In the genomic region with DNA sequence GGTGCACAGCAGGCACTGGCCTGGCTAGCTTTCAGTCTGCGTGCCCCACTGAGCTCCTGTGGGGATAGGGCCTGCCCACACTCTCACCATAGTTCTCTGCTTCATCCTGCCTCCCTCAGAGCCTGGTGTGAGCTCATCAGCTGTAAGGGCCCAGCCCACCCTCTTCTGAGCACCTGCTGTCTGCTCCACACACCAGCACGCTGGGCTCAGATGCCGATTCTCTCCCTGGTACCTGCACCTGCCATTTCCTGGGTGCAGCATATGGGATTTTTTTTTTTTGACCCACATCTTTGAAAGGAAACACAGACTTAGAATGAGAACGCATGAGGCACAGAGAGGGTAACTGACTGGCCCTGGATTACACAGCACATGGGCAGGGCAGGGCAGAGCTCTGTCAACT, we compare ENCODE assay signal across 10 mouse cellular contexts. TPM values are rescaled to one million over a fixed set of nuclear protein-coding genes. Genes with fewer than 3 reads are reported as not detected.
A peak's percentile ranks its signal among the peaks of the same experiment; 100 is the strongest.
DNase-seq lines count a peak whose midpoint lies in the region; ATAC-seq and TF ChIP-seq lines count a peak whose summit lies in the region.
"Had no signal": no experiment of that assay in that cellular context is flagged by ENCODE, and none has a peak within 500 bp of the region (broad histone marks: within the 10 kb centered on the region; RNA-seq: fewer than 3 reads in every experiment).

No protein-coding gene starts in this region.

- TF ChIP-seq POLR2A in heart, adult 2 months (IDR thresholded peaks at IDR 0.05; ENCODE audit: insufficient read depth, low read depth, low read length), result no peak

- TF ChIP-seq CTCF in heart, adult 2 months (IDR thresholded peaks at IDR 0.05), result no peak
- TF ChIP-seq CTCF in lung, postnatal 0 days (IDR thresholded peaks at IDR 0.05), result no peak

- H3K9me3 ChIP-seq in lung, postnatal 0 days (ENCODE audit: low read length), result no peaks in the 10 kb centered on the region
- no peaks in the 10 kb centered on the region for H3K9me3 ChIP-seq in intestine, embryonic 14.5 days (ENCODE audit: control insufficient read depth, low read length)

- H3K4me2 ChIP-seq in lung, postnatal 0 days (replicated peaks; ENCODE audit: low read depth, low read length), result peak overlapping the region; percentile 74
- H3K4me2 ChIP-seq in intestine, embryonic 14.5 days (ENCODE audit: low read length), result peak overlapping the region; percentile 20; the same call in 1 of the 2 replicates

- H3K79me2 ChIP-seq in heart, adult 2 months (replicated peaks; ENCODE audit: control insufficient read depth, insufficient read depth, low read length), result peaks cover 13% of the 10 kb centered on the region

- WGBS in heart, adult 2 months, result 52% methylated on average over 4 of the region's 4 CpGs
- 67% methylated on average over 4 of the region's 4 CpGs for WGBS in lung, postnatal 0 days
- 79% methylated on average over 4 of the region's 4 CpGs for WGBS in intestine, embryonic 14.5 days

- ATAC-seq in lung, postnatal 0 days, result no peak
- no peak for ATAC-seq in intestine, embryonic 14.5 days (replicated peaks; ENCODE audit: low FRiP score, low TSS enrichment, low read depth)

- peak overlapping the region; percentile 27 for H3K9ac ChIP-seq in heart, adult 2 months (ENCODE audit: low read depth, low read length)
- no peak overlapping the region for H3K9ac ChIP-seq in lung, postnatal 0 days (replicated peaks; ENCODE audit: low read depth)
- H3K9ac ChIP-seq in intestine, embryonic 14.5 days (ENCODE audit: low read length), result no peak overlapping the region

- H3K4me3 ChIP-seq in heart, adult 2 months, result peak overlapping the region; percentile 25; the same call in 1 of the 2 replicates
- H3K4me3 ChIP-seq in lung, postnatal 0 days (ENCODE audit: low read depth, low read length), result no peak overlapping the region
- no peak overlapping the region for H3K4me3 ChIP-seq in intestine, embryonic 14.5 days (ENCODE audit: low read depth, low read length)

- peak overlapping the region; percentile 57 for H3K27ac ChIP-seq in heart, adult 2 months
- no peak overlapping the region for H3K27ac ChIP-seq in lung, postnatal 0 days (ENCODE audit: low read length)
- no peak overlapping the region for H3K27ac ChIP-seq in intestine, embryonic 14.5 days (ENCODE audit: low read depth)

- H3K36me3 ChIP-seq in heart, adult 2 months (ENCODE audit: control insufficient read depth, insufficient read depth, low read length), result no peaks in the 10 kb centered on the region
- H3K36me3 ChIP-seq in lung, postnatal 0 days (ENCODE audit: insufficient read depth, low read length), result no peaks in the 10 kb centered on the region
- H3K36me3 ChIP-seq in intestine, embryonic 14.5 days (ENCODE audit: control insufficient read depth, insufficient read depth, low read length), result no peaks in the 10 kb centered on the region

- no peaks in the 10 kb centered on the region for H3K27me3 ChIP-seq in heart, adult 2 months (ENCODE audit: control insufficient read depth, insufficient read depth, low read length)
- H3K27me3 ChIP-seq in lung, postnatal 0 days (replicated peaks; ENCODE audit: insufficient read depth, low read length), result no peaks in the 10 kb centered on the region
- H3K27me3 ChIP-seq in intestine, embryonic 14.5 days (replicated peaks; ENCODE audit: control insufficient read depth, insufficient read depth, low read length), result peaks cover 20% of the 10 kb centered on the region

- TF ChIP-seq EP300 in heart, adult 2 months (IDR thresholded peaks at IDR 0.05; ENCODE audit: insufficient read depth, low read depth, low read length), result no peak
- no peak for TF ChIP-seq EP300 in lung, postnatal 0 days (IDR thresholded peaks at IDR 0.05)

- intact Hi-C loops in heart, adult 2 months (cut with DNase I), result no loop called here
- intact Hi-C loops in heart, postnatal 10 days (cut with DNase I), result loop anchor here (2.0 to 5.0 kb wide), 2 partner anchors 15 to 32 kb away; no protein-coding TSS in a partner anchor

- no peak for DNase-seq in heart, adult 2 months
- DNase-seq in heart, postnatal 10 days, result no peak
- no peak for DNase-seq in lung, postnatal 0 days (ENCODE audit: low spot score)
- DNase-seq in lung, adult 18-20 months, result no peak
- no peak for DNase-seq in intestine, embryonic 14.5 days (ENCODE audit: low spot score)
- peak; percentile 95 for DNase-seq in thymus, postnatal 0 days (ENCODE audit: low spot score)
- DNase-seq in cerebellum, adult 9-10 months, result no peak
- no peak for DNase-seq in MN1 (ENCODE audit: low spot score)
- DNase-seq: cerebellum, postnatal 10 days had no signal

- H3K4me1 ChIP-seq in heart, adult 2 months (ENCODE audit: control insufficient read depth, insufficient read depth, low read length), result peaks cover 29% of the 10 kb centered on the region
- peaks cover 18% of the 10 kb centered on the region for H3K4me1 ChIP-seq in lung, postnatal 0 days (ENCODE audit: insufficient read depth, low read depth, low read length)
- H3K4me1 ChIP-seq in intestine, embryonic 14.5 days (replicated peaks; ENCODE audit: control insufficient read depth, insufficient read depth, low read length), result peaks cover 42% of the 10 kb centered on the region

RNA-seq across cellular contexts. Expression of gene Plxnd1, which starts 5.2 kb away (rescaled TPM):
- 10 to 100 TPM; 58.8 to 90.6 TPM for total RNA-seq in heart, adult 2 months (2021)
- polyA plus RNA-seq in heart, adult 2 months (2012; rRNA removed), result 79.9 and 102 TPM in 2 replicates
- total RNA-seq in heart, postnatal 10 days (2021), result 100 to 1,000 TPM; 179 to 224 TPM
- polyA plus RNA-seq in lung, postnatal 0 days (2015; fragmentation: Nextera tagmentation; extraction: Ambion mirVana), result 26.9 and 33.4 TPM in 2 replicates
- polyA plus RNA-seq in intestine, embryonic 14.5 days (2014; fragmentation: Nextera tagmentation; extraction: Ambion mirVana), result 39.7 and 46.5 TPM in 2 replicates
- 45.4 and 47.4 TPM in 2 replicates for polyA plus RNA-seq in thymus, postnatal 0 days (2015; fragmentation: Nextera tagmentation; extraction: Ambion mirVana)

RNA-seq across cellular contexts. Expression of gene H1foo, which starts 44.9 kb away (rescaled TPM):
- total RNA-seq in heart, adult 2 months (2021), result not detected
- polyA plus RNA-seq in heart, adult 2 months (2012; rRNA removed), result not detected in 2 replicates
- total RNA-seq in heart, postnatal 10 days (2021), result not detected
- not detected in 2 replicates for polyA plus RNA-seq in lung, postnatal 0 days (2015; fragmentation: Nextera tagmentation; extraction: Ambion mirVana)
- not detected in 2 replicates for polyA plus RNA-seq in intestine, embryonic 14.5 days (2014; fragmentation: Nextera tagmentation; extraction: Ambion mirVana)
- 0.23 and 0.28 TPM in 2 replicates for polyA plus RNA-seq in thymus, postnatal 0 days (2015; fragmentation: Nextera tagmentation; extraction: Ambion mirVana)
- total RNA-seq: layer of hippocampus, adult 18-20 months had no signal

RNA-seq across cellular contexts. Expression of gene Rho, which starts 58.1 kb away (rescaled TPM):
- total RNA-seq in heart, adult 2 months (2021), result under 1 TPM in 1 of 2 experiments, not detected in 1; 0.23 TPM
- 0.44 and 1.3 TPM in 2 replicates for polyA plus RNA-seq in heart, adult 2 months (2012; rRNA removed)
- under 1 TPM; 0.07 to 0.20 TPM for total RNA-seq in heart, postnatal 10 days (2021)
- polyA plus RNA-seq in lung, postnatal 0 days (2015; fragmentation: Nextera tagmentation; extraction: Ambion mirVana), result 0.04 TPM in 1 of 2 replicates, not detected in the other
- 0.07 TPM in 1 of 2 replicates, not detected in the other for polyA plus RNA-seq in intestine, embryonic 14.5 days (2014; fragmentation: Nextera tagmentation; extraction: Ambion mirVana)
- 0.10 TPM in 1 of 2 replicates, not detected in the other for polyA plus RNA-seq in thymus, postnatal 0 days (2015; fragmentation: Nextera tagmentation; extraction: Ambion mirVana)
